Mouse (Mus musculus) heart, postnatal 10 days (tissue): ENCODE results near the gene Cyp26a1. TPM values are rescaled to one million over a fixed set of nuclear protein-coding genes. Genes with fewer than 3 reads are reported as not detected.

ENCODE experiments used
- DNase-seq, 2 experiments: peaks; one replicate each; pipeline ENCODE4 v3.0.0; 2021
- intact Hi-C: fragments of 180-260 bp; cut with DNase I; formaldehyde crosslinking; loops from one replicate; pipeline ENCODE4 v1.15.1; 2025
- total RNA-seq, 2 experiments: library from RNA; stranded (reverse); gene quantifications; 2 replicates each; pipeline ENCODE4 v1.2.3; 2021

The Cyp26a1 gene
- under 1 TPM; 0.43 to 0.62 TPM for total RNA-seq

GRCm38 (mm10) chr19:37697651-37698272 is at the start of gene Cyp26a1:
Gene Cyp26a1, plus strand, starts transcription at chr19:37697798.
- intact Hi-C loops = no loop called here
- DNase-seq = no peak

DNA sequence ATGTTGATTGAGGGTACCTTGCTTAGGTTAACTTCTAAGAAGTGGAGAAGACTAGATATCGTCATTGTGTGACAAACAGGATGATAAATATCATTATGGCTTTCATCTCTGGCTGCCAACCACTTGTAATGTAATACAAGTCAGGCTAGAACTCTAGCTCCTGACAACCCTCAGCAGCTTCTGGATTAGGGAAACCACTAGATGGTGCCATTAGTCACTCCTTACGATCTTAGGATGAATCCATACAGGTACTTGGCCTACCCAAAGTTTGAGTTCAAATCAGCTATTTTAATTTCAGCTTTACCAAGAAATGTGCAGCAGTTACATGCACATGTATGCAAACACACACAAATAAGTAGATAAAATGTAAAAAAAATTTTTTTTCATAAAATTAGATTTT is 49.6 kb upstream of the Cyp26a1 start:
- DNase-seq = peak in 1 of 2 experiments; percentile 2
- intact Hi-C loops = no loop called here

DNA sequence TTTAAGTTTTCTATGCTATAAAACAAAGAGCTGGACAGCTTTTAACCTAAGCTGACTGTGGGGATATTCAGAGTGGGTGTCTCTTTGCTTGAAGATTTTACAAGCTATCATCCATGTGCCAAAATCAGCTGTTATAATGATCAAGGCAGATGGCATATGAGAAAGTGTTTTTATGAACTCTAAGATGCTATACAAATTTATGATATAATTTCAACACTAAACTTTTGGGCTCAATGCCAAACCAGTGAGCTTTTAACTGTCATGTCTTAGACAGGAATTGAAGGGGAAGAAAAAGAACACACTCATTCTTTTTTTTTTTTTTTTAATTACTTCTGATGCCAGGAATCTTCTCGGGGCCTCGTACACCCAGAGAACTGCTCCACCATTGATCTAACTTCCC is 47.1 kb upstream of the Cyp26a1 start:
- no peak for DNase-seq
- intact Hi-C loops = no loop called here

DNA sequence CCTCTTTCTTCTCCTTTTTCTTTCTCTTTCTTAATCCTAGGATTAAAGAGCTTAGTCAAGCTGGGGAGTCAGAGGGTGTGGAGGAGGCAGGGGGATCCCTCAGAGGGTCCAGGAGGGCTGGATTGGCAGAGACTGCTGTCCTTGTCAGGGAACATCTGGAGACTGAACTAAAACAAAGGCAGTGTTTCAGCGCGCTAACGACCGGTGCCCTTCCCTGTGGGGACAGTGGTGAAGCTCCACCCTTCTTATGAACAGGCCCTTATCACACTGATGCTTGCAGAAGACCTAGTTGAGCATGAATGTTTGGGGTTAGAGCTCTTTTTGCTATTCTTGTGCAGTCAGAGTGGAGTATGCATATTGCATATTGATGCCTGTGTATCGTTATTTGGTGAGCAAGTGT is 43.6 kb upstream of the Cyp26a1 start:
- no peak for DNase-seq
- intact Hi-C loops = no loop called here

GRCm38 (mm10) chr19:37656441-37656840 is 41.2 kb upstream of the Cyp26a1 start:
- intact Hi-C loops = no loop called here
- no peak for DNase-seq

- intact Hi-C loops = no loop called here
- no peak for DNase-seq
These were observed 32.3 kb upstream of the Cyp26a1 start for GRCm38 (mm10) chr19:37665256-37665655.

DNA sequence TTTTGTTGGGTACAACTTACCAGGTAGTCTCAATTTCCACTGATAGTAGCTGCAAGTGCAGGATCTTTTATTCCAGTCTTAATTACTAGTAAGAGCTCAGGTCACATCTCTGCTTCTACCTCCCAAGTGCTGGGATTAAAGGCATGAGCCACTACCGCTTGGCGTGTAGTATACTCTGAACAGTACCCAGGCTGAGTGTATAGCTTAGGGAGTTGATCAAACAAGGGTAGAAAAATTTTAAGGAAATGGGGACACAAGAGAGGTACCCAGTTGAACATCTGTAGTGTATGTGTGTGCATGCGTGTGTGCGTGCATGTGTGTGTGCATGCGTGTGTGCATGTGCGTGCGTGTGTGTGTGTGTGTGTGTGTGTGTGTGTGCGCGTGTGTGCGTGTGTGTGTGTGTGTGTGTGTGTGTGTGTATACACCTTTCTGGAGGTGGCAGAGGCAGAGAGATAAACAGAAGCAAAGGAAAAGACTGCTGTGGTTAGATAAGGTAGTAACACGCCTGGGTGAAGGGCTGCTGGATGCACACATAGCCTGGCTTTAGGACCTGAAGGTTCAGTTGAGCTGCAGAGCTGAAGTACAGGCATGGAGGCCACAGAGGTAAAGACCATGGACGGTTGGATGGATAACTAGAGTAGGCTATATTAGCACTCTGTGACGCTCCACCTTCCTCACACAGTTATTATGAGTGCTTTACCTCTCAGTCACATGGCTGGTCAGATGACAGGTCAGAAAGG is 29.6 kb upstream of the Cyp26a1 start:
- intact Hi-C loops = no loop called here
- no peak for DNase-seq

DNA sequence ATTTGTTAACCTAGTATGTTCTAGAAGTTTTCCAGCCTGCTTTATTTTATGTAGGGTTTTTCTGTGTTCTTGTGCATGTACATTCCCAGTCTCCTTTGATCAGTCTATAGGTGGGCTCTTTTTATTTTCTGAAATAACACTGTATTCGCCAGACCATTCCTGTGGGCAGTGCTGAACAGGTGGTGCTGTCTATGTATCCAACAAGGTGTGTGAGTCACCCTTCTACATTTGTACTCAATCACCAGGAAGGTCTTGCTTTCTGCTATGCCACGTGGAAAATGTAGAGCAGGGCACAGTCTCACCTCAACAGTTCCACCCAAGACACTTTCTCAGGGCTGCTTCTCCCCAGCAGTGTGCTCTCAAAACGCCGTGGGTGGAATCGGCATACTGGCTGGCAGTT is 28.9 kb upstream of the Cyp26a1 start:
- no peak for DNase-seq
- intact Hi-C loops = no loop called here

DNA sequence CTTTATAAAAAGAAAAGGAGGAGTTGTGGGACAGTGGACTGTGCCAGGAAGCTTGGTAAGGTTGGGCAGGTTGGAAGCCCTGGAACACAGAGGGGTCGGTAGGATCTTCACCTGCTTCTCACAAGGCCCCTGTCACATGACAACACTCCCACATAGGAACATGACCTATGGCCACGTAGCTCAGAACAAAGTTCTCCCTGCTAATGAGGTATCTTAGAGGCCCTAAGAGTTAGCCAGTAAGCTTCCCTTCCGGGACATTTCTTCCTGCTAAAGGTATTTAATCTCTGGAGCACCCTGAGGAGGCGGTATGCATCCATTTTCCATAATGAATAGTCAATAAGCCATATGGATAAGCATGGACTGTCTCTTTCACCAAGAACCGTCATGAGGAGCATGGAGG is 28.1 kb upstream of the Cyp26a1 start:
- no peak for DNase-seq
- intact Hi-C loops = no loop called here

DNA sequence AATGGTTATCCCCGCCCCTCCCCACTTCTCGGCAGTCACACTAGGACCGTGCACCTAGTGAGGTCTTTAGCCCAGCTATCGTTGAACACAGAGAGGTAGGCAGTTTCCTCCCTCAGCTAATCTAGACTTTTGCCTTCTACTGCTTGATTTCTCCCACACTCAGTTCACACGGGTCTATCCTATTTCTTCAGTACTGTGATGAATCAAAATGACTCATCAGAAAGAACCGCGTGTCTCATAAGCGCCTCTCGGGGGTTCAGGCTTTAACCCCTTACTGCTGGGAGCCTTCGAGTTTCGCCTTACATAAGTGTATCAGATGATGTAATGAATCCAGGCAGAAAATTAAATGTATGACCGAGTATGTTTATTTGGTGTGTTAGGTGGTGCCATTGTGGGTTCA is 24.2 kb upstream of the Cyp26a1 start:
- intact Hi-C loops = no loop called here

DNA sequence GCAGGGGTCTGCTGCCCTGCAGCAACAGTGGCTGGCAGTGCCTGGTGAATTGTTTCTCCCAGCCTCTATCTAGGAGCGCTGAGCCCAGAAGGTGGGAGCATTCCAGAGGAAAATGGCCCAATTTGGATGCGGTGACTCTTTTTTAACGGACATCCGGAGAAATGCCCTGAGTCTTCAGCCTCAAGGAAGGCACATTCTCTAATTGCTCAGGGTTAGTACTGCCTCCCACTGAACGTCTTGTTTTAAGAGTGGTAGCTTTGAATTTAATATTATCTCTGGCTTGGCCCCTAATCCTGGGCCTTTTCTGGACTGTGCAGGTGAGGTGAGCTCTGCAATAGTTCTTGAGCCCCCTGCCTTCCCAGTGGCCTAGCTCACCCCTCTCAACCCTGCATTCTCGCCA is 12.3 kb upstream of the Cyp26a1 start, which contains the start of gene Cyp26c1:
Gene Cyp26c1 (plus strand): TSS at position 301 of the 400 bp plus-strand sequence.
- intact Hi-C loops = no loop called here
- no peak for DNase-seq

More for the DNA sequence above, 24.2 kb upstream of the Cyp26a1 start:
- no peak for DNase-seq

GRCm38 (mm10) chr19:37686347-37686746 is 11.3 kb upstream of the Cyp26a1 start:
- intact Hi-C loops = no loop called here
- no peak for DNase-seq

DNA sequence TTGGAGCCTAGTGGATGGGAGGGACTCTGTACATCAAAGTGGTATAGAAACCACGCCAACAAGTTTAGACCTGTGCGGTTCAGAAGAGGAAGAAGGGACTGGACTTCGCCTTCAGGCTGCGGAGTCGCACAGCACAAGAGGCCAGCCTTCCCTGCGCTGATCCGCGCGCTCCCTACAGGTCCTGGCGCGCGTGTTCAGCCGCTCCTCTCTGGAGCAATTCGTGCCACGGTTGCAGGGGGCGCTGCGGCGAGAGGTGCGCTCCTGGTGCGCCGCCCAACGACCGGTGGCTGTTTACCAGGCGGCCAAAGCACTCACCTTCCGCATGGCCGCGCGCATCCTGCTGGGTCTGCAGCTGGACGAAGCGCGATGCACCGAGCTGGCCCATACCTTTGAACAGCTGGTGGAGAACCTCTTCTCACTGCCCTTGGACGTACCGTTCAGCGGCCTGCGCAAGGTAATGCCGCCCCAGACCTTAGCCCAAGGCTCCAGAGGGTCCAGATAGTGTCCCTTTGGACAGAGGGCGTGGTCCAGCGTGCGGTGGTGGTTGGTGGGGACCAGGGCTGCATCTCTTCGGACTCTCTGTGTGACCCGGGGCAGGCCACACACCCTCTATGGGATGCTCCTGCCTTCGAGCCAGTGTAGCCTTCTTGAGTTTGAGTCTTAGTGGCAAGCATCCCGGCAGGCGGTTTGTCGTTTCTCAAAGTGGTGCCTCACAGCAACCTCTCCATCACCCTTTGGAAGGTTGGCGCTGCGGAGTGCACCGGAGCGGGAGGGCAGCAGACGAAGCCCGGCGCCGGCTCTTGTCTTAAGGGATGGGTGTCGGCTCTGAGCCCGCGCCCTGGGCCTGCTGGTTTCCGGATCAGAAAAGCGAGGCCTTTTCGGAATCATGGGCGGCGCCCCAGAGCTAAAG is 10.4 kb upstream of the Cyp26a1 start:
- no peak for DNase-seq
- intact Hi-C loops = no loop called here

- intact Hi-C loops = no loop called here
- no peak for DNase-seq
These were observed 8.1 kb upstream of the Cyp26a1 start for GRCm38 (mm10) chr19:37689478-37689877.

- DNase-seq = no peak
- intact Hi-C loops = no loop called here
These were observed 6.9 kb upstream of the Cyp26a1 start for GRCm38 (mm10) chr19:37690716-37691115.

GRCm38 (mm10) chr19:37692879-37693278 is 4.7 kb upstream of the Cyp26a1 start:
- intact Hi-C loops = no loop called here
- DNase-seq = peak in 1 of 2 experiments; percentile 39

- intact Hi-C loops = no loop called here
- no peak for DNase-seq
These were observed 2.5 kb upstream of the Cyp26a1 start for GRCm38 (mm10) chr19:37695146-37695545.

DNA sequence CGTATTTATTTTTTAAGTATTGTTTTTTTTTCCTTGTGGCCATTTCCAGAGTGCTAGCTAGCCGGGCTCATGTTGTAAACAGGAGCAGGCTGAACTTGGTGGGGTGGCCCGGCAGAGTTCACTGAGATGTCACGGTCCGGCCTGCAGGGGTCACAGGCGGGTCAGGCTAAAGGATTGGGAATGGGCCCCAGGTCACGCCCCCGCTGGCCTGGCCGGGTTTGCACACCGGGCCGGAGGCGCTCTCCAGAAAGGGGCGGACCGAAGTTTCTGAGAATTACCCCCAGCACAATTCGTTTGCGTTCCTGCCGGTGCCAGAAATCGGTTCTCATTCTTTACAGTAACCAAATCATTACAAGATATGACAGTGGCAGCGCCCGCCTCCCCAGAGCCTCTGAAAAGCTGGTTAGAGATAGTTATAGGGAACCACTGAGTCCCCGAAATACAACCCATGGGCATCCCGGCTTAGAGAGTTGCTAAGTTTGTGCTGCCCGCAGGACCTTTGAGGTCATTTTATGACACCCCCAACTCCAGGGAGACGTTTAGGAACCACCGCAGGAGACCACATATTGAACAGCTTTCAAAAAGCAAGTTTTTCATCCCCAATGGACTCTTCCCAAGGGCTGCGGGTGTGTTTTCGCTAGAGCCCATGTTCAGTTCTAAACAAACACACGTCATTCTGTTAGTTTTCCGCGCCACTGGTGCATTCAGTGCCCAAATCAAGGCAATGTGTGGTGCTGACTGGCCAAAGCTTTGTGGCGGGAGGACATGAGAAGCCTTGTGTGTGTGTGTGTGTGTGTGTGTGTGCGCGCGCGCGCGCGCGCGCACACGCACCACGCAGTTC is 1.6 kb upstream of the Cyp26a1 start:
- DNase-seq = no peak
- intact Hi-C loops = no loop called here

GRCm38 (mm10) chr19:37696603-37697334 is 829 bp upstream of the Cyp26a1 start:
- DNase-seq = no peak
- intact Hi-C loops = no loop called here

DNA sequence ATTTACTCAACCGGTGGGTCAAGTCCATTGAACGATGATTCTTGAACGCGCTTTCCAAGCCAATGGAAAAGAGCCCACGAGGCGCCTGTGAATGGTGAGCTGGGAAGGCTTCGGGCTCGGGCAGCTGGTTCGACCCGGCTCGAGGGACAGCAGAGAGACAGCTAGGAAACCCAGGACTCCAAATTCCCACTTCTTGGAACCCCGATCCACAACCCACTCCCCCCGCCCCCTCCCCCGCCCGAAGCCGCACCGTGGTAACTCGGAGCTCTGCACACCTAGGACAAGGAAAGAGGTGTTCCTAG is 312 bp upstream of the Cyp26a1 start:
- DNase-seq = no peak
- intact Hi-C loops = no loop called here
